Mouse (Mus musculus): Measurements from ENCODE around the gene Apeh. TPM values are rescaled to one million over a fixed set of nuclear protein-coding genes. Genes with fewer than 3 reads are reported as not detected.

The Apeh gene
- polyA plus RNA-seq, 1 experiment from 2014 or later = 73.7 TPM

GRCm38 (mm10) chr9:108095518-108095917 is 1.1 kb upstream of the Apeh start:
- Histone ChIP-seq H3K9me3 (no peaks in the 10 kb centered on the region), H3K4me1 (peaks cover 22% of the 10 kb centered on the region), H3K4me3 (replicated peaks) (peak overlapping the region; percentile 92), H3K27ac (peak overlapping the region; percentile 89), H3K9ac (no peak overlapping the region), H3K36me3 (peaks cover 16% of the 10 kb centered on the region; the same call in 1 of the 2 replicates), H3K4me2 (peak overlapping the region; percentile 97), H3K27me3 (replicated peaks) (no peaks in the 10 kb centered on the region)
- ATAC-seq (ENCODE audit: insufficient read depth, low FRiP score, low read depth) = no peak
- WGBS = 7% methylated on average over 3 of the region's 3 CpGs

DNA sequence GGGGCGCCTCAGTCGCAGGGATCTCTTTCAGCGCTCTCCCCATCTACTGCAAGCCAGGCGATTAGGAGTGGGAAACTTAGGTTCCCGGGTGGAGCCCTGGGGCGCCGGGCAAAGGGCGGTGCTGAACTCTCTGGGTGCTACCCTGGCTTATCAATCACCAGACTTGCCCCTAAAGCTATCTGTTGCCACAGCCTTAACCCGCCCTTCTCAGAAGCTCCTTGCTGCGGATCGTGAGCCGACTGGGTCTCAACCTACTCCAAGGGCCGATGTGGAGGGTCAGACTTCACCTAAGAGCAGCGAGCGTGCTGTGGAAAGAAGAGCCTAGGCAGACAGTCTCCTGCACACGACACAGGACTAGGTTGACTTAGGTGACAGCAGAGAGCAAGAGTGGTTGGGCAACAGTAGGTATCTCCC is 599 bp upstream of the Apeh start:
- ATAC-seq (ENCODE audit: insufficient read depth, low FRiP score, low read depth) = peak; percentile 81
- peak overlapping the region; percentile 89 for H3K27ac ChIP-seq
- H3K9ac ChIP-seq = peak overlapping the region; percentile 42; the same call in 1 of the 2 replicates
- H3K27me3 ChIP-seq (replicated peaks) = no peaks in the 10 kb centered on the region
- H3K36me3 ChIP-seq = peaks cover 21% of the 10 kb centered on the region
- no peaks in the 10 kb centered on the region for H3K9me3 ChIP-seq
- H3K4me1 ChIP-seq = peaks cover 22% of the 10 kb centered on the region
- H3K4me2 ChIP-seq = peak overlapping the region; percentile 97
- WGBS = 1% methylated on average over 16 of the region's 16 CpGs
- H3K4me3 ChIP-seq (replicated peaks) = peak overlapping the region; percentile 92

GRCm38 (mm10) chr9:108093586-108093985 is 820 bp downstream of the Apeh start:
- Histone ChIP-seq H3K27me3 (replicated peaks) (no peaks in the 10 kb centered on the region), H3K27ac (peak overlapping the region; percentile 89), H3K4me3 (replicated peaks) (peak overlapping the region; percentile 92), H3K4me1 (peaks cover 22% of the 10 kb centered on the region), H3K4me2 (peak overlapping the region; percentile 97), H3K9me3 (no peaks in the 10 kb centered on the region), H3K9ac (peak overlapping the region; percentile 85), H3K36me3 (peaks cover 33% of the 10 kb centered on the region)
- 66% methylated on average over 10 of the region's 10 CpGs for WGBS
- no peak for ATAC-seq (ENCODE audit: insufficient read depth, low FRiP score, low read depth)

GRCm38 (mm10) chr9:108090611-108091120 is 3.7 kb downstream of the Apeh start:
- no peak overlapping the region for H3K27ac ChIP-seq
- peaks cover 59% of the 10 kb centered on the region for H3K36me3 ChIP-seq

GRCm38 (mm10) chr9:108085261-108085660 is 9.1 kb downstream of the Apeh start:
- H3K27ac ChIP-seq = no peak overlapping the region

More at GRCm38 (mm10) chr9:108090611-108091120, 3.7 kb downstream of the Apeh start:
- ATAC-seq (ENCODE audit: insufficient read depth, low FRiP score, low read depth) = no peak
- peaks cover 12% of the 10 kb centered on the region for H3K4me1 ChIP-seq
- no peaks in the 10 kb centered on the region for H3K9me3 ChIP-seq
- 94% methylated on average over 7 of the region's 7 CpGs for WGBS
- H3K4me2 ChIP-seq = no peak overlapping the region
- H3K4me3 ChIP-seq (replicated peaks) = no peak overlapping the region
- no peaks in the 10 kb centered on the region for H3K27me3 ChIP-seq (replicated peaks)
- no peak overlapping the region for H3K9ac ChIP-seq

DNA sequence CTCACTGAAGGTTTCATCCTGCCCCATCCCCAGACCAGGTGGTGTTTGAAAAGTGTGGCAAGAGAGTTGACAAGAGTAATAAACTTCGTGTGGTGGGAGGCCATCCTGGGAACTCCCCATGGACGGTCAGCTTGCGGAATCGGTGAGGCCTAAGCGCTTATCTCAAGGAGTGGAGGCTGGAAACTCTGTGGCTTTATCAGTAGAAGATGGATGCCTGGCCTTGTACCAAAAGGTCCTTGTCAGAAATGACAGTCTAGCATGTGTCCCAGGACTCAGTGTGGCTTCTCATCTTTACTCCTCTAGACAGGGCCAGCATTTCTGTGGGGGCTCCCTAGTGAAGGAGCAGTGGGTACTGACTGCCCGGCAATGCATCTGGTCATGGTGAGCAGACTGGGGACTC is 10.8 kb downstream of the Apeh start:
- Histone ChIP-seq H3K36me3 (peaks cover 36% of the 10 kb centered on the region), H3K27me3 (replicated peaks) (peaks cover 19% of the 10 kb centered on the region), H3K27ac (no peak overlapping the region), H3K9me3 (no peaks in the 10 kb centered on the region), H3K9ac (no peak overlapping the region), H3K4me3 (replicated peaks) (no peak overlapping the region), H3K4me1 (peaks cover 18% of the 10 kb centered on the region), H3K4me2 (no peak overlapping the region)
- WGBS = 72% methylated on average over 6 of the region's 6 CpGs
- no peak for ATAC-seq (ENCODE audit: insufficient read depth, low FRiP score, low read depth)

More at GRCm38 (mm10) chr9:108085261-108085660, 9.1 kb downstream of the Apeh start:
- H3K4me1 ChIP-seq = 0 out of 2 replicates have a peak, but pooled peaks cover 12% of the 10 kb centered on the region
- no peak overlapping the region for H3K9ac ChIP-seq
- no peak overlapping the region for H3K4me3 ChIP-seq (replicated peaks)
- peaks cover 50% of the 10 kb centered on the region for H3K36me3 ChIP-seq
- no peak overlapping the region for H3K4me2 ChIP-seq
- no peak for ATAC-seq (ENCODE audit: insufficient read depth, low FRiP score, low read depth)
- H3K9me3 ChIP-seq = no peaks in the 10 kb centered on the region
- peaks cover 19% of the 10 kb centered on the region for H3K27me3 ChIP-seq (replicated peaks)
- 92% methylated on average over 4 of the region's 4 CpGs for WGBS

- Histone ChIP-seq H3K4me3 (replicated peaks) (peak within 1 kb of the TSS; percentile 18; the same call in 1 of the 2 replicates), H3K27ac (0 out of 2 replicates have a peak within 1 kb of the TSS, but pooled peaks have one; percentile 6), H3K9me3 (no peaks in the 10 kb centered on the region), H3K4me2 (peak within 1 kb of the TSS; percentile 48), H3K27me3 (replicated peaks) (peaks cover 19% of the 10 kb centered on the region), H3K4me1 (peaks cover 23% of the 10 kb centered on the region), H3K9ac (0 out of 2 replicates have a peak within 1 kb of the TSS, but pooled peaks have one; percentile 16), H3K36me3 (peaks cover 31% of the 10 kb centered on the region)
- no peak for ATAC-seq (ENCODE audit: insufficient read depth, low FRiP score, low read depth)
- WGBS = 34% methylated on average over 12 of the region's 12 CpGs
These were observed 11.4 kb downstream of the Apeh start, which contains the start of gene Rnf123 for GRCm38 (mm10) chr9:108082988-108083431. Rnf123 (minus strand) TSS chr9:108083346.

DNA sequence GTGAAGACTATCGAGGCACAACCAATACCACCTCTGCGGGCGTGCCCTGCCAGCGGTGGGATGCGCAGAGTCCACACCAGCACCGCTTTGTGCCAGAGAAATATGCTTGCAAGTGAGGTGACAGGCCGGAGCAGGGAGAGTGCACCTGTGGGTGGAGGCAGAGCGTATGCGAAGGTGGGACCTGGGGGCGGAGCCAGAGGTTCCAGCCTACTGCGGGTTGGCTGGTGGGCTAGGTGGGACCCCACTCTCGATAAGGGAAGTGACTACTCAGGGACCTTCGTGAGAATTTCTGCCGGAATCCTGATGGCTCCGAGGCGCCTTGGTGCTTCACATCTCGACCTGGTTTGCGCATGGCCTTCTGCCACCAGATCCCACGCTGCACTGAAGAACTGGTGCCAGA is 11.9 kb downstream of the Apeh start:
- Histone ChIP-seq H3K4me2 (peak overlapping the region; percentile 48), H3K9ac (0 out of 2 replicates have a peak overlapping the region, but pooled peaks have one; percentile 16), H3K27me3 (replicated peaks) (peaks cover 19% of the 10 kb centered on the region), H3K4me1 (peaks cover 27% of the 10 kb centered on the region), H3K36me3 (peaks cover 26% of the 10 kb centered on the region), H3K4me3 (replicated peaks) (peak overlapping the region; percentile 18; the same call in 1 of the 2 replicates), H3K9me3 (no peaks in the 10 kb centered on the region), H3K27ac (no peak overlapping the region)
- WGBS = 5% methylated on average over 19 of the region's 19 CpGs
- no peak for ATAC-seq (ENCODE audit: insufficient read depth, low FRiP score, low read depth)

- peak; percentile 77 for ATAC-seq (ENCODE audit: insufficient read depth, low FRiP score, low read depth)
- H3K27ac ChIP-seq = peak within 1 kb of the TSS; percentile 58
These were observed 14.2 kb downstream of the Apeh start, which contains the start of gene Mst1 for GRCm38 (mm10) chr9:108080168-108080567. Mst1 (plus strand) TSS chr9:108080436.

DNA sequence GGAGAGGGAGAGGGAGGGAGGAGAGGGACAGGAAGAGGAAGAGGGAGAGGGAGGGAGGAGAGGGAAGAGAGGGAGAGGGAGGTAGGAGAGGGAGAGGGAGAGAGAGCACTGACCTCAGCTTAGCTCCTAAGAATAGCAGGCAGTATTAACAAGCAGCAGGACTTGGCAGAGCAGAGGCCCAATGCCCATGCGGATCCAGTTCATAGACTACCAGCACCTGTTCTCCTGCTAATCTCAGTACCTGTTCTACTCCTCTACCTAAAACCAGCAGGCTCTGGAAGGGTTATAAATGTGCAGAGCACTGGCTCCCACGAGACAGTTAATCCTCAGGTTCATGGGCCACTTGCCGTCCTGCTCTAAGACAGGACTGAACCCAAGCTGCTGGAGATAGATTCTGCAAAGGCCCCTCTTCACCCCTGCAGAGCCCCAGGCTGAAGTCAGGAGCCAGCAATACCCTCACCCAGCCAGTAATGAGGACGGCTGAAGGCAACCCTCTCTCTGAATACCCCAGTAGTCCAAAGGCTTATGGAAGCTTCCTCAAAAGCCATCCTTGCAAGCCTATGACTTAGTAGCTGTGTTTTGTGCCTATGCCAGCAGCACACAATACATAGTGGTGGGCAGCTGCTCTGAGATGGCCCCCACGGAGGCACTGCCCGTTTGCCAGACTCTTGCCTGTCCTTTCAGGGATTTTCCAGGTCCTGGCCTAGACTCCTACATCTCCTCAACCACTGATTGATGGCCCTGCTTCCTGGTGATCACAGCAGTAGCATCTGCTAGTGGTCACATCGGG is 21.1 kb downstream of the Apeh start:
- WGBS = 61% methylated on average over 7 of the region's 7 CpGs
- Histone ChIP-seq H3K27ac (no peak overlapping the region), H3K27me3 (replicated peaks) (no peaks in the 10 kb centered on the region), H3K36me3 (peaks cover 13% of the 10 kb centered on the region; the same call in 1 of the 2 replicates), H3K4me3 (replicated peaks) (no peak overlapping the region), H3K4me2 (no peak overlapping the region), H3K4me1 (peaks cover 6% of the 10 kb centered on the region; the same call in 1 of the 2 replicates), H3K9ac (no peak overlapping the region), H3K9me3 (no peaks in the 10 kb centered on the region)
- no peak for ATAC-seq (ENCODE audit: insufficient read depth, low FRiP score, low read depth)

More at GRCm38 (mm10) chr9:108080168-108080567, 14.2 kb downstream of the Apeh start, which contains the start of gene Mst1:
- peaks cover 6% of the 10 kb centered on the region for H3K36me3 ChIP-seq
- WGBS = 70% methylated on average over 5 of the region's 5 CpGs
- H3K27me3 ChIP-seq (replicated peaks) = peaks cover 19% of the 10 kb centered on the region
- peak within 1 kb of the TSS; percentile 91 for H3K4me2 ChIP-seq
- H3K4me3 ChIP-seq (replicated peaks) = peak within 1 kb of the TSS; percentile 95
- peak within 1 kb of the TSS; percentile 98 for H3K9ac ChIP-seq
- H3K4me1 ChIP-seq = peaks cover 27% of the 10 kb centered on the region
- H3K9me3 ChIP-seq = no peaks in the 10 kb centered on the region

GRCm38 (mm10) chr9:108072481-108072924 is 21.9 kb downstream of the Apeh start:
- no peaks in the 10 kb centered on the region for H3K27me3 ChIP-seq (replicated peaks)
- no peak overlapping the region for H3K4me2 ChIP-seq
- no peaks in the 10 kb centered on the region for H3K9me3 ChIP-seq
- ATAC-seq (ENCODE audit: insufficient read depth, low FRiP score, low read depth) = no peak
- peak overlapping the region; percentile 49; the same call in 1 of the 2 replicates for H3K27ac ChIP-seq
- peaks cover 13% of the 10 kb centered on the region; the same call in 1 of the 2 replicates for H3K36me3 ChIP-seq
- no peak overlapping the region for H3K4me3 ChIP-seq (replicated peaks)
- no peaks in the 10 kb centered on the region; the same call in 1 of the 2 replicates for H3K4me1 ChIP-seq
- H3K9ac ChIP-seq = no peak overlapping the region
- 55% methylated on average over 9 of the region's 9 CpGs for WGBS
